Mouse (Mus musculus) limb, embryonic 12.5 days (tissue): ENCODE results near the gene Plaur. TPM values are rescaled to one million over a fixed set of nuclear protein-coding genes. Genes with fewer than 3 reads are reported as not detected.

Experiments used
- ATAC-seq: fragments of 200-750 bp; cut with Nextera tagmentation; 2 replicates; pipeline ENCODE4 v1.8.0; 2017; ENCODE audit warnings: low read depth, moderate TSS enrichment; ENCODE audit not compliant: insufficient number of reproducible peaks, insufficient read depth, low FRiP score, low TSS enrichment
- H3K27ac ChIP-seq: fragments of 300-500 bp; sonication (generic); 2 replicates; pipeline ENCODE4 v1.5.1; 2016; ENCODE audit warnings: mild to moderate bottlenecking, moderate library complexity
- H3K27me3 ChIP-seq: fragments of 300-500 bp; sonication (generic); 2 replicates; pipeline ENCODE4 v1.6.1; 2016; ENCODE audit warnings: mild to moderate bottlenecking, moderate library complexity
- H3K36me3 ChIP-seq: fragments of 300-500 bp; sonication (generic); 2 replicates; pipeline ENCODE4 v1.6.1; 2016; ENCODE audit warnings: mild to moderate bottlenecking, moderate library complexity
- H3K4me1 ChIP-seq: fragments of 300-500 bp; sonication (generic); replicated peaks from 2 replicates; pipeline ENCODE4 v1.6.1; 2016
- H3K4me2 ChIP-seq: fragments of 300-500 bp; sonication (generic); 2 replicates; pipeline ENCODE4 v1.6.1; 2016; ENCODE audit warnings: mild to moderate bottlenecking, moderate library complexity
- H3K4me3 ChIP-seq: fragments of 300-500 bp; sonication (generic); replicated peaks from 2 replicates; pipeline ENCODE4 v1.5.1; 2016; ENCODE audit warnings: mild to moderate bottlenecking
- H3K9ac ChIP-seq: fragments of 300-500 bp; sonication (generic); replicated peaks from 2 replicates; pipeline ENCODE4 v1.6.1; 2016; ENCODE audit warnings: mild to moderate bottlenecking, moderate library complexity
- H3K9me3 ChIP-seq: fragments of 300-500 bp; sonication (generic); 2 replicates; pipeline ENCODE4 v1.6.1; 2016; ENCODE audit warnings: mild to moderate bottlenecking, moderate library complexity
- WGBS: fragments of 180-500 bp; shearing (Covaris S2); methylation state at CpG from one replicate; pipeline ENCODE4 v1.1.7; 2016; 5-methylcytosine and 5-hydroxymethylcytosine counted together
- polyA plus RNA-seq: library from polyadenylated mRNA; unstranded; fragments of >200 nt; fragmentation: Nextera tagmentation; extraction: Ambion mirVana; gene quantifications from 2 replicates; pipeline ENCODE4 v1.2.1, GENCODE M21; 2016

Gene Plaur
- polyA plus RNA-seq, 1 experiment from 2014 or later, result 1.8 TPM

DNA sequence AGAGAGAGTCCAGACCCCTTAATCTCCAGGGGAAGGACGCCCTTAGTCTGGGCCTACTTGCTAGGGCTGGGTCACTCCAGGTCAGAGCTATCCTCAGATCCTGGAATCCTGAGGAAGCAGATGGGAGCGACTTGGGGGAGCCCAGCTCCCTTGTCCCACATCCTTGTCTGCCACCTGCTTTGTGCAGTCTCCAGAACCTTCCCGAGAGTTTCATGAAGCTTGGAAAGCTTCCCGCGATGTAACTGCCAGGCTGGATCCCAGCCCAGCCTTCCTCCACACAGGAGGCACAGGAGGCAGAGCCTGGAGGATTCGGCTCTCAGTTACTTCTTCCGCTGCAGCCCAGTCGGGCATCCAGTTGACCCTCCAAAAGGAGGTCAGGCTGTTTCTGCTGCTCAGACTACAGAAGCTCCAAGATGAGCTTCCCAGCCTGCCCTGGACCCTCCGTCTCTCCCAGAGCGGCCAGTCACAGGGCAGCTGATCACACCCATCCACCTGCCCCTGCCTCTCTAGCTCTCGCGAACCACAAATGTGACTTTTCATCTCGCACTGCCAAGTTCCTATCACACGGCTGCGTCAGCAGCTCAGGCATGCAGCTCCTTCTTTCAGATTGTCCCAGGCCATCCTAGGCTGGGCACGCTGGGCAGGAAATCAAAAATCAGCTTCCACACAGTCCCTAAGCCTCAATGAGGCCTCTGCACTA lies 32.7 kb upstream of the Plaur start:
- WGBS, result 72% methylated on average over 16 of the region's 16 CpGs
- H3K9ac ChIP-seq, result no peak overlapping the region
- ATAC-seq, result no peak

DNA sequence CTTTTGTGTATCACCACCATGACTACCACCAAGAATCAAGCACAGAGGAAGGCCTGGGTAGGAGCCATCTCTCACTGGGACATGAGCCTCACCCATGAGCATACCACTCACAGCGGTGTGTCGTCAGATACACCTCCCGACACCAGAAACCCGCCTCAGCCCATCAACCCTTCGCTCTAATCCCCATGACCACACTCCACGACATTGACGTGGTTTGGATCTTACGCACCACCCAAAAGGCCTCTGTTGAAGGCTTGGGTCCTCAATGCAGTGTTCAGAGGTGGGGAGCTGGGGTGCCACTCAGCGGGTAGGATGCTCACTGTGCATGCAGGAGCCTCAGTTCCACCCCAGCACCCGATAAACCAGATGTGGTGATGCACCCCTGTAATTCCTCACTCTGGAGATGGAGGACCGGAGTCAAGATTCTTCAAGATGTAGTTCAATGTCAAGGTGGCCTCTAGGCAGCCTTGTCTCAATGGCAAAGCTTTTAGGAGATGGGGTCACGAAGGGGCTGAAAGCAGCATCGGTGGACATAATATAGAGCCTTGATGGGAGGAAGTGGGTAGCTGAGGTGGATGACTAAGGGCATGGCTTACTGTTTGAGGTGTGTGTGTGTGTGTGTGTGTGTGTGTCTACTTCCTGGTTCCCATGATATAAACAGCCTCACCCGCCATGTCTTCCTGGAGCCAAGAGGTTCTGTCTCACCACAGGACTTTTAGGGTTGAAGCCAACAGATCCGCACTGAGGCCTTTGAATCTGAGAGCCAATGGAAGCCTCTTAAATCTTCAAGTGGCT lies 31.5 kb upstream of the Plaur start:
- no peak overlapping the region for H3K4me3 ChIP-seq
- H3K9ac ChIP-seq, result no peak overlapping the region
- 92% methylated on average over 15 of the region's 15 CpGs for WGBS
- H3K4me2 ChIP-seq, result no peak overlapping the region
- H3K4me1 ChIP-seq, result no peaks in the 10 kb centered on the region
- peaks cover 35% of the 10 kb centered on the region for H3K27me3 ChIP-seq
- H3K9me3 ChIP-seq, result peaks cover 5% of the 10 kb centered on the region; the same call in 1 of the 2 replicates
- H3K36me3 ChIP-seq, result no peaks in the 10 kb centered on the region
- ATAC-seq, result no peak
- H3K27ac ChIP-seq, result no peak overlapping the region

More for the DNA sequence above, 32.7 kb upstream of the Plaur start:
- Histone ChIP-seq H3K4me3 (no peak overlapping the region), H3K4me1 (no peaks in the 10 kb centered on the region), H3K27me3 (peaks cover 35% of the 10 kb centered on the region), H3K36me3 (no peaks in the 10 kb centered on the region), H3K27ac (no peak overlapping the region), H3K9me3 (peaks cover 5% of the 10 kb centered on the region; the same call in 1 of the 2 replicates), H3K4me2 (no peak overlapping the region)

DNA sequence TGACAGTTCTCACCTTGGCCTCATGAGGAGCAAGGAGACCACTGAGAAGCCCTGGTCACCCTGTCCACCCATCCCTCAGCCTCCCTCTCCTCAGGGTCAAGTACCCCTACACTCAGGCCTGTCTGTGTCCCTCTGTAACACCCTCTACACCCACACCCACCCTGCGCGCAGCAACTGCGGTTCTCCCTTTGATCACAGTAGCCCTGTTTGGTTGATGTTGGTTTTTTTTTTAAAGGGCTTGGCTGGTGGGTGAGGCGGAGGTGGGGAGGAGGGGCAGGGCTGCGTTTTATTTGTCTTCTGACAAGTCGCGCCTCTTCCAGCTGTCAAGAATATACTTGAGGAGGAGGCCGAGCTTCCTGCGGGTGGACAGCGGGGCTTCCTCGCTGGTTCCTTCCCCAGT lies 30.6 kb upstream of the Plaur start:
- Histone ChIP-seq H3K27me3 (peaks cover 35% of the 10 kb centered on the region), H3K27ac (no peak overlapping the region), H3K4me3 (no peak overlapping the region), H3K9ac (no peak overlapping the region), H3K9me3 (peaks cover 5% of the 10 kb centered on the region; the same call in 1 of the 2 replicates), H3K4me2 (no peak overlapping the region), H3K36me3 (no peaks in the 10 kb centered on the region), H3K4me1 (no peaks in the 10 kb centered on the region)
- ATAC-seq, result no peak
- WGBS, result 58% methylated on average over 11 of the region's 11 CpGs

DNA sequence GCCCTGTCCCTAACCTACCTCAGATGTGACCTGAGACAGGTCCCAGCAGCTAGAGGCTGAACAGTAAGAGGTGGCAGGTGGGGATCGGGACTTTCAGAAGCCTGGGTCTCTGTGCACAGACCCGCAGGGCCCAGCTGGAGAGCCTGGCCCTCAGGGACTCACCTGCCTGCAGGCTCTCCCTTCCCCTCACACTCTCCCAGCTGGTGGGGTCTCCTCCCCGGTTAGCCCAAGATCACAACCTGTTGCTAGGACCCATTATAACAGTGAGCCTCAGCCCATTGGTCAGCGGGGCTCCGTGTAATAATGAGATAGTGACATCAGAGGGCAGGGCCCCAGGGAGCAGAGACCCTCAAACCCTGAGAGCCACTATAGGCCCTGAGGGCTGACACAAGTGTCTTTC lies 27.0 kb upstream of the Plaur start:
- no peak overlapping the region for H3K9ac ChIP-seq
- H3K4me2 ChIP-seq, result no peak overlapping the region
- H3K27ac ChIP-seq, result no peak overlapping the region
- no peak overlapping the region for H3K4me3 ChIP-seq
- no peaks in the 10 kb centered on the region for H3K36me3 ChIP-seq
- ATAC-seq, result no peak
- peaks cover 5% of the 10 kb centered on the region; the same call in 1 of the 2 replicates for H3K9me3 ChIP-seq
- no peaks in the 10 kb centered on the region for H3K4me1 ChIP-seq
- WGBS, result 62% methylated on average over 5 of the region's 5 CpGs
- H3K27me3 ChIP-seq, result peaks cover 37% of the 10 kb centered on the region

DNA sequence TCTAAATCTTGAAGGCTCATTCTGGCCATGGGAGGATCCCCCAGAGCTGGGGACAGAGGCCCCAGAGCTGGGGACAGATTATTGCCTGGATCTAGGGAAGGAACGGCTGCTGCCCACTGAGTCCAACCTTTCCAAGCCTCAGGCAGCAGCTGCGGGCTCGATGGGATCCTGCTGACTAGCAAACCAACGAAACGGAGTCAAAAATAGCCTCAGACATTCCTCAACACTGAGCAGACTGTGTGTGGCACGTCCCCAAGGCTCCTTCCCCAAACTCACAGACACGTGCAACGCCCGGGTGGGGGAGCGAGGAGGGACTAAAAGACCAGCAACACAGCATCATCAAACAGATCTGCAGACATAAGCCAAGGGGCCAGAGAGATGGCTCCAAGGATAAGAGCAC lies 24.3 kb upstream of the Plaur start:
- 71% methylated on average over 10 of the region's 10 CpGs for WGBS
- no peak overlapping the region for H3K9ac ChIP-seq
- peaks cover 3% of the 10 kb centered on the region; the same call in 1 of the 2 replicates for H3K9me3 ChIP-seq
- H3K4me3 ChIP-seq, result no peak overlapping the region
- H3K27ac ChIP-seq, result no peak overlapping the region
- ATAC-seq, result no peak
- H3K4me2 ChIP-seq, result no peak overlapping the region
- H3K36me3 ChIP-seq, result no peaks in the 10 kb centered on the region
- no peaks in the 10 kb centered on the region for H3K4me1 ChIP-seq
- H3K27me3 ChIP-seq, result peaks cover 19% of the 10 kb centered on the region

DNA sequence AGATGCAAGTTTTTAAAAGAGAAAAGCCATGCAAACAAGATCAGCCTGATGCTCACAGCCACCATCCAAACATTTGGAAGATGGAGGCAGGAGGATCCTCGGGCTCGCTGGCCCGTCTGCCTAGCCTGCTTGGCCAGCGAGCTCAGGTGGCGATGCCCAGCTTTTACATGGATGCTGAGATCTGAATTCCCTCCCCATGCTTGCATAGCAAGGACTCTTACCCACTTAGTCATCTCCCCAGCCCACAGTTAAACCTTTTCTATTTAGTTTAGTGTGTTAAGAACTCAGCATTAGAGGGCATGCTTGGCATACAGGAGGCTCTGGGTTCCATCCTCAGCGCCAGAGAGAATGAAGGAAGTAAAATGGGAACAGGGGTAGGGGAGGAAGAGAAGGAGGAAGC lies 23.1 kb upstream of the Plaur start:
- 81% methylated on average over 6 of the region's 6 CpGs for WGBS
- Histone ChIP-seq H3K4me2 (no peak overlapping the region), H3K4me3 (no peak overlapping the region), H3K36me3 (no peaks in the 10 kb centered on the region), H3K27me3 (peaks cover 7% of the 10 kb centered on the region; the same call in 1 of the 2 replicates), H3K4me1 (no peaks in the 10 kb centered on the region), H3K9me3 (no peaks in the 10 kb centered on the region), H3K9ac (no peak overlapping the region), H3K27ac (no peak overlapping the region)
- ATAC-seq, result no peak

DNA sequence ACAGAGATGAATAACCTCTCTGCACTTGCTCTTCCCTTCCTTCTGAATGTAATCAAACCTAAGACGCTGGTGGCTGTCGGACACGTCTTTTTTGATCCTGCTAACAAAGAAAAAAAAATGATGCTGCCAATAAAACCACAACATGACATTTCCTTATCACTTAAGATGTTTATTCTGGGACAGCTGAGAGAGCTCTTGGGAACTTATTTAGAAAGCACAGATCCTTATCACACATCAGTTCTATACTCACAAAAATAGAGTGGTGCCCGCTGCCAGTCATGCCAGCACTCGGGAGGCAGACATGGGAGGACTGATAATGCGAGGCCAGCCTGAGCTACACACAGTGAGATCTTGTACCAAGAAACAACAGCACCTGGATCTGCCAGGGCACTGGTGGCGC lies 22.4 kb upstream of the Plaur start:
- Histone ChIP-seq H3K36me3 (no peaks in the 10 kb centered on the region), H3K4me3 (no peak overlapping the region), H3K27ac (no peak overlapping the region), H3K4me2 (no peak overlapping the region), H3K4me1 (no peaks in the 10 kb centered on the region), H3K9ac (no peak overlapping the region), H3K9me3 (no peaks in the 10 kb centered on the region), H3K27me3 (peaks cover 3% of the 10 kb centered on the region; the same call in 1 of the 2 replicates)
- WGBS, result 80% methylated on average over 7 of the region's 7 CpGs
- no peak for ATAC-seq

DNA sequence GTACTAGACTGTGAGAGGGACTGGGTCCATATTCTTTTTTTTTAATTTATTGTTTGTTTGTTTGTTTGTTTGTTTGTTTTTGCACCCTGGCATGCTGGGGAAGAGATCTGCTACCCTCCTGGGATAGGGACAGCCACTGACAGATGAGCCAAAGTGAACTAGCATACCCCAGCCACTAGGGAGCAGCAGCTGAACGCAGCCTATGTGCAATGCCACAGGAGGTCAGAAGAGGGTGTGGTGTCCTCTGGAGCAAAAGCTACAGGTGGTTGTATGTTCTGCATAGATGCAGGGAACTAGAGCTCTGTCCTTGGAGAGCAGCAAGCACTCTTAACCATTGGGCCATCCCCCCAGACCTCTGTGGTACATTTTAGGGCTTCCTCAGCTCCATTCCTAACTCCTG lies 20.5 kb upstream of the Plaur start:
- H3K27ac ChIP-seq, result no peak overlapping the region
- ATAC-seq, result no peak
- H3K36me3 ChIP-seq, result no peaks in the 10 kb centered on the region
- WGBS, result 20% methylated on average over 1 of the region's 1 CpGs
- H3K9ac ChIP-seq, result no peak overlapping the region
- no peaks in the 10 kb centered on the region for H3K4me1 ChIP-seq
- H3K4me3 ChIP-seq, result no peak overlapping the region
- peaks cover 3% of the 10 kb centered on the region; the same call in 1 of the 2 replicates for H3K27me3 ChIP-seq
- H3K4me2 ChIP-seq, result no peak overlapping the region
- H3K9me3 ChIP-seq, result peaks cover 8% of the 10 kb centered on the region; the same call in 1 of the 2 replicates

DNA sequence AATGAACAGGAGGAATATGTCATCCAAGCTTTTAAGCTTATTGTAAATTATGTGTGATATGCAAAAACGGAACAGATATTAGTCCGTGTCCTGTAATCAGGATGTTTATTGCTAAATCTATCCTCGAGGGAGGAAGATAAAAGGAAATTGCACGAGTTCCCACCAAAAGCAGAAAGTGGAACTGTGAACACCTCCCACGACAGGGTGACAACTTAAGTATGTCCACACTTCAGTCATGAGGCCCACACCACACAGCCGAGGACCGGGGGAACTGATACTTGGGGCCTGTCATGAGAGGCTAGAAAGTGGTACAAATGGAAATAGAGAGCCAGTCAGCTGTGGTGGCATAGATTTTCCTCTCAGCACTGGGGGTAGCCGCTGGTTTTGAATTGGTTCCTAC lies 20.0 kb upstream of the Plaur start:
- Histone ChIP-seq H3K36me3 (no peaks in the 10 kb centered on the region), H3K27ac (no peak overlapping the region), H3K9ac (no peak overlapping the region), H3K4me3 (no peak overlapping the region), H3K9me3 (peaks cover 8% of the 10 kb centered on the region; the same call in 1 of the 2 replicates), H3K27me3 (peaks cover 3% of the 10 kb centered on the region; the same call in 1 of the 2 replicates), H3K4me1 (no peaks in the 10 kb centered on the region), H3K4me2 (no peak overlapping the region)
- 77% methylated on average over 8 of the region's 8 CpGs for WGBS
- ATAC-seq, result no peak

DNA sequence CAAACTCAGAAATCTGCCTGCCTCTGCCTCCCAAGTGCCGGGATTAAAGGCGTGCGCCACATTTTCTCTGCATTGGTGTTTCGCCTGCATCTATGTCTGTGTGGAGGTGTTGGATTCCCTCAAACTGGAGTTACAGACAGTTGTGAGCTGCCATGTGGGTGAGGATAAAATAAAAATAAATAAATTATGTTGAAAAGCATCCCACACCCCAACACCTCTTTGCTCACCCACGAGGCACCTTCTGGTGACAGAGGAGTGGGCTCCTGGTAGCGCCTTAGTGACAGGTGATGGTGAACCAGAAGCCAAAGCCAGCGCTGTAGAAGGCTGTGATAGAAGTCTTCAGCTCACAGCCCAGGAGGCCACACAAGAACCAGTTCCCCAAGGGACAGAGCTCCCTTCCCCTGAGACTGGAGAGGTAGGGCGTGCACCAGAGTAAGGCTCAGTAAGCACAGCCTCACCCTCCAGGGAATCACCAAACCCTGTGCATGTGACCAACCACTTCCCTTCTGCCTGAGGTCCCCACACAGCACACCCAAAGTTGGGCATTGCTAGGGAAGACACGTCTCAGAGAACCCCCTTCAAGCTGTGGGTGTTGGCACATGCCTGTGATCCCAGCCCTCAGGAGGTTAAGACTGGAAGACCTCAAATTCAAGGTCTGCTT lies 16.9 kb upstream of the Plaur start:
- Histone ChIP-seq H3K4me1 (no peaks in the 10 kb centered on the region), H3K9ac (no peak overlapping the region), H3K9me3 (peaks cover 8% of the 10 kb centered on the region; the same call in 1 of the 2 replicates), H3K4me2 (no peak overlapping the region), H3K36me3 (no peaks in the 10 kb centered on the region), H3K27ac (no peak overlapping the region), H3K4me3 (no peak overlapping the region), H3K27me3 (0 out of 2 replicates have a peak, but pooled peaks cover under 1% of the 10 kb centered on the region)
- WGBS, result 91% methylated on average over 9 of the region's 9 CpGs
- no peak for ATAC-seq
